Mouse (Mus musculus) heart, embryonic 12.5 days (tissue): ENCODE results near the gene Nr5a1. TPM values are rescaled to one million over a fixed set of nuclear protein-coding genes. Genes with fewer than 3 reads are reported as not detected.
A peak's percentile ranks its signal among the peaks of the same experiment; 100 is the strongest.

Experiments used
- ATAC-seq: fragments of 200-750 bp; cut with Nextera tagmentation; 2 replicates; pipeline ENCODE4 v1.8.0; 2017; ENCODE audit warnings: moderate TSS enrichment, moderate library complexity; ENCODE audit not compliant: insufficient number of reproducible peaks, low FRiP score
- H3K27ac ChIP-seq: fragments of 300-500 bp; sonication (generic); 2 replicates; pipeline ENCODE4 v1.5.1; 2016; ENCODE audit warnings: mild to moderate bottlenecking, moderate library complexity; ENCODE audit not compliant: poor library complexity, severe bottlenecking
- H3K27me3 ChIP-seq: fragments of 300-500 bp; sonication (generic); replicated peaks from 2 replicates; pipeline ENCODE4 v1.6.1; 2016; ENCODE audit warnings: mild to moderate bottlenecking, moderate library complexity
- H3K36me3 ChIP-seq: fragments of 300-500 bp; sonication (generic); 2 replicates; pipeline ENCODE4 v1.6.1; 2016; ENCODE audit warnings: mild to moderate bottlenecking, moderate library complexity
- H3K4me1 ChIP-seq: fragments of 300-500 bp; sonication (generic); replicated peaks from 2 replicates; pipeline ENCODE4 v1.6.1; 2016; ENCODE audit warnings: mild to moderate bottlenecking
- H3K4me2 ChIP-seq: fragments of 300-500 bp; sonication (generic); 2 replicates; pipeline ENCODE4 v1.6.1; 2016; ENCODE audit warnings: mild to moderate bottlenecking, moderate library complexity
- H3K4me3 ChIP-seq: fragments of 300-500 bp; sonication (generic); 2 replicates; pipeline ENCODE4 v1.5.1; 2016; ENCODE audit warnings: mild to moderate bottlenecking
- H3K9ac ChIP-seq: fragments of 300-500 bp; sonication (generic); 2 replicates; pipeline ENCODE4 v1.6.1; 2016; ENCODE audit warnings: mild to moderate bottlenecking, moderate library complexity
- H3K9me3 ChIP-seq: fragments of 300-500 bp; sonication (generic); replicated peaks from 2 replicates; pipeline ENCODE4 v1.6.1; 2016; ENCODE audit warnings: mild to moderate bottlenecking, moderate library complexity
- WGBS: fragments of 180-500 bp; shearing (Covaris S2); methylation state at CpG from one replicate; pipeline ENCODE4 v1.1.7; 2016; 5-methylcytosine and 5-hydroxymethylcytosine counted together
- polyA plus RNA-seq: library from polyadenylated mRNA; unstranded; fragments of >200 nt; fragmentation: Nextera tagmentation; extraction: Ambion mirVana; gene quantifications from 2 replicates; pipeline ENCODE4 v1.2.1, GENCODE M21; 2016

The Nr5a1 gene
- polyA plus RNA-seq, 1 experiment from 2014 or later: not detected

DNA sequence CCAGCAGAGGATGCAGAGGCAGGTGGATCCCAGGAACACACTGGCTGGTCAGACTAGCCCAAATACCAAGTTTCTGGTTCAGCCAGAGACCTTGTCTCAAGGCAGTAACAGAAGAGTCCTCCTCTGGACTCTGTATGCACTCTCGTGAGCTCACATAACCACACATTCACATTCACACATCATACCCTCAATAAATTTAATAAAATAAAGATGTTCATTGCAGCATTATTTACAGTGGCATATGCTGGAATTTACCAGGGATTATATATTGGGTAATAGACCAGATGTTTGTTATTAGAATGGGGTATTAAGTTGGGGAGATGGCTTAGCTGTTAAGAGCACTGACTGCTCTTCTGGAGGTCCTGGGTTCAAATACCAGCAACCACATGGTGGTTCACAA, 64.0 kb downstream of the Nr5a1 start:
- no peak overlapping the region for H3K9ac ChIP-seq
- ATAC-seq: no peak
- no peaks in the 10 kb centered on the region; the same call in 1 of the 2 replicates for H3K9me3 ChIP-seq
- H3K4me3 ChIP-seq: no peak overlapping the region
- no peak overlapping the region for H3K27ac ChIP-seq
- H3K4me1 ChIP-seq: peaks cover 6% of the 10 kb centered on the region
- no peak overlapping the region for H3K4me2 ChIP-seq
- H3K27me3 ChIP-seq: no peaks in the 10 kb centered on the region
- H3K36me3 ChIP-seq: no peaks in the 10 kb centered on the region
- 80% methylated on average over 1 of the region's 1 CpGs for WGBS

DNA sequence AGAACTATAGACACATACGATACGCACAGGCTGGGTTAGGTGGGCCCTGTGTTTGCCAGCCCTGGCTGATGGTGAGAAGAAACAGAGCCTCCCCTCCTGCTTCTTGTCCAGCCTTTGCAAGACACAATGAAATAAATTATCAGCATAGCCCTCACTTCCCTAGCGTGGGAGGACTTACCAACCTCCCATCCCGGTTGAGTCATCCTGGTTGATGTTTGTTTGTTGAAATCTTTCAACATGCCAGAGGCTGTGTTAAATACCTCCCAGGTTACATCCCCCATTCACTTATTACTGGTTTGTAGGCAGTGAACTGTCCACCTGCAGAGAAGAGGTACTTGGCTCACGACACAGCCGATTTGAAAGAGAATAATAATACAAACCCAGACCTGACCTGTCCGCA, 66.7 kb downstream of the Nr5a1 start:
- Histone ChIP-seq H3K27ac (no peak overlapping the region), H3K4me2 (no peak overlapping the region), H3K4me3 (no peak overlapping the region), H3K9ac (no peak overlapping the region), H3K9me3 (no peaks in the 10 kb centered on the region; the same call in 1 of the 2 replicates), H3K27me3 (no peaks in the 10 kb centered on the region), H3K36me3 (no peaks in the 10 kb centered on the region), H3K4me1 (peaks cover 8% of the 10 kb centered on the region)
- 67% methylated on average over 7 of the region's 7 CpGs for WGBS
- no peak for ATAC-seq

DNA sequence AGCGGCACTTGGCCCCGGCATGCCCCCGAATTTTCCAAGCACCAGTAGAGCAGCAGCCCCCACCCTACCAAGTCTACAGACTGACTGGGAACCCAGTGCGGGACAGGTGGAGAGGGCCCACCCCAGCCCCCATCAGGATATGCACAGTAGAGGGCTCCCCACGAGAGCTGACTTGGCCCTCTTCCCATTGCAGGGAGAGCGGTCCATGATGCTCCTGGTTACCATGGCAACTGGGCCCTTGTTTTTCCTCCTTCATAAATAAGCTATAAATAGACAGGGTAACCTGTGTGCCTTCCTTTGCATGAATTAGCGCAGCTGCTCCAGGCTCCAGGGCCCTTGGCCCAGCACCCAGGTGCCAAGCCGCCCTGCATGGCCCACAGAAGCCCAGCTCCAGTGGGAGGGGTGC, 67.1 kb downstream of the Nr5a1 start:
- Histone ChIP-seq H3K36me3 (no peaks in the 10 kb centered on the region), H3K4me1 (peaks cover 8% of the 10 kb centered on the region), H3K4me2 (no peak overlapping the region), H3K27ac (no peak overlapping the region), H3K9ac (no peak overlapping the region), H3K4me3 (no peak overlapping the region), H3K27me3 (no peaks in the 10 kb centered on the region), H3K9me3 (no peaks in the 10 kb centered on the region; the same call in 1 of the 2 replicates)
- 69% methylated on average over 8 of the region's 8 CpGs for WGBS
- no peak for ATAC-seq

DNA sequence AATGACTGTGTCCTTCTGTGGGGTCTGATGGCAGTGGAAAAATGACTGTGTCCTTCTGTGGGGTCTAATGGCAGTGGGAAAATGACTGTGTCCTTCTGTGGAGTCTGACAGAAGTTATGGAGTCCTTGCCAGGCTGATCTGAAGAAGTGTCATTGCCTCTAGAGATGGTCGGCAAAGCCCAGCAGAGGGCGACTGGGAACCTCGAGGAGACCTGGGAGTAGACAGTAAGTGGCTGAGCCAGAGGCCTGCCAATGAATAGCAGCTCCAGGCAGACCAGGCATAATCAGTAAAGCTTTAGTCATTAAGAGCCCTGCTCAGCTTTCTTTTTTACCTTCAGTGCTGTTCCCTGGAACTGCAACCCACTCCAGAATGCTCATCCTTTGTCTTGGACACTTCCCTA, 68.4 kb downstream of the Nr5a1 start:
- Histone ChIP-seq H3K4me2 (no peak overlapping the region), H3K27me3 (no peaks in the 10 kb centered on the region), H3K4me1 (peaks cover 8% of the 10 kb centered on the region), H3K9me3 (no peaks in the 10 kb centered on the region; the same call in 1 of the 2 replicates), H3K36me3 (peaks cover 11% of the 10 kb centered on the region), H3K27ac (no peak overlapping the region), H3K4me3 (no peak overlapping the region), H3K9ac (no peak overlapping the region)
- WGBS: 1% methylated on average over 3 of the region's 3 CpGs
- ATAC-seq: 0 out of 2 replicates have a peak, but pooled peaks have one; percentile 40

DNA sequence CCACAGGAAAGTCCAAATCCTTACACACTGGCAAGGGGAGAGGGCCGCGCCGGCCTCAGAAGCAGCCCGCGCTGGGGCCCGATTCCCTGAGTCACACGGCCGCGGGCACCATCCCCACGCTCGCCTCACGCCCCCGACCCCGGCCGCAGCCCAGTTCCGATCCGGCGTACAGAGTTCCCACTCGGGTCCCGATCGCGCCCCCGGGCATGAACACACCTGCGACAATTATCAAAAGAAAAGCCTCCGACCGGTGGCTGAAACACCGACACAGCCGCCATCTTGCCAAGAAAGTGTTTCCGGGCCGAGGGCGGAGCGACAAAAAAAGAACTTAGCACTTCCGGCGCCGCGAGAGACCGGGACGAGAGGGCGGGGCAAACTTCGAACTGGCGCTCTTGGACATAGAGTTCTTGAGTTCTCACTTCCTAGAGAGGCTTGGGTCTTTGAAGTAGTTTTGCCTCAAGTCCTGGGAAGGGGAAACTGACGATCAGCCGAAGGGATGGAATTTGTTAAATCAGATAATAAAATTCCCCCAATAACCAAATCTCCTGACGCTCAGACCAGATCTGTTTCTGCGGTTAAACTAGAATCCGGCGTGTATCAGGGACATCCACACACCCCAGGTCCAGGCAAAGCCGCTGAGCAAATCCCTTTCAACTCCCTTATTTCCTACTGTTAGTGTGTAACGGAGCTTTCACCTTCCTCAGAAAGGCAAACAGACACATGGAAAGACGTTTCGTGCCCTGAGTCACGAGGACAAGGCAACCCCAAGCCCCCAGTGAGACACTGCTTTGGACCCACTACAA, 70.5 kb downstream of the Nr5a1 start, which contains the start of gene Psmb7:
TSS of gene Psmb7 (minus strand) at position 463 of the 803 bp plus-strand sequence.
- peak within 1 kb of the TSS; percentile 42 for H3K27ac ChIP-seq
- H3K9ac ChIP-seq: peak within 1 kb of the TSS; percentile 91
- H3K27me3 ChIP-seq: no peaks in the 10 kb centered on the region
- WGBS: 2% methylated on average over 52 of the region's 52 CpGs
- no peaks in the 10 kb centered on the region; the same call in 1 of the 2 replicates for H3K9me3 ChIP-seq
- ATAC-seq: peak; percentile 82
- H3K4me3 ChIP-seq: peak within 1 kb of the TSS; percentile 82
- H3K4me1 ChIP-seq: peaks cover 8% of the 10 kb centered on the region
- H3K4me2 ChIP-seq: peak within 1 kb of the TSS; percentile 85
- H3K36me3 ChIP-seq: peaks cover 28% of the 10 kb centered on the region

Other genes starting within 250 kb of the Nr5a1 start
- gene Nek6, start 202.9 kb downstream of the Nr5a1 start, polyA plus RNA-seq: 71.8 and 79.2 TPM in 2 replicates
- 211 and 213 TPM in 2 replicates for gene Psmb7, start 70.5 kb downstream of the Nr5a1 start, polyA plus RNA-seq
- 1.2 and 1.3 TPM in 2 replicates for gene Nr6a1, start 213.1 kb upstream of the Nr5a1 start, polyA plus RNA-seq
- gene Olfml2a, start 217.4 kb upstream of the Nr5a1 start, polyA plus RNA-seq: 6.8 and 8.4 TPM in 2 replicates